9 mouse cellular contexts compared by ENCODE assay signal in genomic region chr1:77043749-77044564, GRCm38 (mm10).
DNase-seq lines count a peak whose midpoint lies in the region; ATAC-seq and TF ChIP-seq lines count a peak whose summit lies in the region.
"Had no signal": no experiment of that assay in that cellular context is flagged by ENCODE, and none has a peak within 500 bp of the region (broad histone marks: within the 10 kb centered on the region; RNA-seq: fewer than 3 reads in every experiment).

No protein-coding gene starts in this region.

- peak; percentile 65 to 71 for DNase-seq in heart, adult 2 months
- no peak for DNase-seq in heart, embryonic 10.5 days (ENCODE audit: low spot score)
- DNase-seq in Muller cell, postnatal 12 days (ENCODE audit: inconsistent ontology term) = peak; percentile 69
- peak; percentile 89 for DNase-seq in cerebellum, postnatal 14 days
- no peak for DNase-seq in embryo, embryonic 9.5 days (ENCODE audit: extremely low spot score)
- DNase-seq in hindbrain, embryonic 11.5 days (ENCODE audit: low spot score) = no peak
- no peak for DNase-seq in embryo, embryonic 10.5 days (ENCODE audit: low spot score)

- H3K4me1 ChIP-seq in heart, adult 2 months (ENCODE audit: control insufficient read depth, insufficient read depth, low read length) = peaks cover 3% of the 10 kb centered on the region
- H3K4me1 ChIP-seq in heart, embryonic 10.5 days = peaks cover 6% of the 10 kb centered on the region; the same call in 1 of the 2 replicates
- peaks cover 5% of the 10 kb centered on the region for H3K4me1 ChIP-seq in lung, embryonic 16.5 days (replicated peaks; ENCODE audit: control insufficient read depth, insufficient read depth, low read length)
- no peaks in the 10 kb centered on the region for H3K4me1 ChIP-seq in hindbrain, embryonic 11.5 days (replicated peaks; ENCODE audit: control insufficient read depth, insufficient read depth, low read length)
- H3K4me1 ChIP-seq: liver, embryonic 15.5 days had no signal

- TF ChIP-seq EP300 in heart, adult 2 months (IDR thresholded peaks at IDR 0.05; ENCODE audit: insufficient read depth, low read depth, low read length) = no peak

- no peak for TF ChIP-seq POLR2A in heart, adult 2 months (IDR thresholded peaks at IDR 0.05; ENCODE audit: insufficient read depth, low read depth, low read length)

- H3K27ac ChIP-seq in heart, adult 2 months = no peak overlapping the region; the same call in 1 of the 2 replicates
- no peak overlapping the region for H3K27ac ChIP-seq in heart, embryonic 10.5 days
- no peak overlapping the region for H3K27ac ChIP-seq in lung, embryonic 16.5 days (ENCODE audit: low read length)
- H3K27ac ChIP-seq in hindbrain, embryonic 11.5 days (ENCODE audit: low read depth, low read length) = no peak overlapping the region
- H3K27ac ChIP-seq: liver, embryonic 15.5 days had no signal

- no peak overlapping the region for H3K9ac ChIP-seq in heart, adult 2 months (ENCODE audit: low read depth, low read length)
- no peak overlapping the region for H3K9ac ChIP-seq in lung, embryonic 16.5 days (ENCODE audit: low read length)
- no peak overlapping the region for H3K9ac ChIP-seq in hindbrain, embryonic 11.5 days (ENCODE audit: low read depth, low read length)
- H3K9ac ChIP-seq: liver, embryonic 15.5 days had no signal

- no peaks in the 10 kb centered on the region for H3K79me2 ChIP-seq in heart, adult 2 months (replicated peaks; ENCODE audit: control insufficient read depth, insufficient read depth, low read length)

- H3K4me2 ChIP-seq in lung, embryonic 16.5 days (ENCODE audit: low read depth, low read length) = peak overlapping the region; percentile 36
- no peak overlapping the region for H3K4me2 ChIP-seq in hindbrain, embryonic 11.5 days (replicated peaks; ENCODE audit: low read depth, low read length)
- H3K4me2 ChIP-seq: liver, embryonic 15.5 days had no signal

- TF ChIP-seq CTCF in heart, adult 2 months (IDR thresholded peaks at IDR 0.05) = no peak

- 46% methylated on average over 14 of the region's 14 CpGs for WGBS in heart, adult 2 months
- 76% methylated on average over 14 of the region's 14 CpGs for WGBS in heart, embryonic 10.5 days
- 31% methylated on average over 14 of the region's 14 CpGs for WGBS in lung, embryonic 16.5 days
- 88% methylated on average over 14 of the region's 14 CpGs for WGBS in hindbrain, embryonic 11.5 days

- no peaks in the 10 kb centered on the region for H3K9me3 ChIP-seq in heart, embryonic 10.5 days
- peaks cover 7% of the 10 kb centered on the region; the same call in 1 of the 2 replicates for H3K9me3 ChIP-seq in lung, embryonic 16.5 days (ENCODE audit: control insufficient read depth, low read length)
- no peaks in the 10 kb centered on the region for H3K9me3 ChIP-seq in hindbrain, embryonic 11.5 days (ENCODE audit: control insufficient read depth, low read length)
- H3K9me3 ChIP-seq: liver, embryonic 15.5 days had no signal

- no peak overlapping the region for H3K4me3 ChIP-seq in heart, adult 2 months
- H3K4me3 ChIP-seq in heart, embryonic 10.5 days = no peak overlapping the region
- no peak overlapping the region for H3K4me3 ChIP-seq in lung, embryonic 16.5 days (ENCODE audit: low read length)
- no peak overlapping the region for H3K4me3 ChIP-seq in hindbrain, embryonic 11.5 days (ENCODE audit: low read depth, low read length)
- H3K4me3 ChIP-seq: liver, embryonic 15.5 days had no signal

- intact Hi-C loops in heart, adult 2 months (cut with DNase I) = loop anchor here (10.0 kb wide), 2 partner anchors 99 to 1009 kb away; no protein-coding TSS in a partner anchor

- H3K36me3 ChIP-seq in heart, adult 2 months (ENCODE audit: control insufficient read depth, insufficient read depth, low read length) = no peaks in the 10 kb centered on the region; the same call in none of the 2 replicates
- H3K36me3 ChIP-seq in heart, embryonic 10.5 days = no peaks in the 10 kb centered on the region
- H3K36me3 ChIP-seq in lung, embryonic 16.5 days (ENCODE audit: control insufficient read depth, insufficient read depth, low read length) = no peaks in the 10 kb centered on the region
- H3K36me3 ChIP-seq in hindbrain, embryonic 11.5 days (ENCODE audit: control insufficient read depth, insufficient read depth, low read length) = no peaks in the 10 kb centered on the region
- H3K36me3 ChIP-seq: liver, embryonic 15.5 days had no signal

- ATAC-seq in lung, embryonic 16.5 days (ENCODE audit: low read depth) = peak; percentile 79
- no peak for ATAC-seq in hindbrain, embryonic 11.5 days (ENCODE audit: low FRiP score)

- no peaks in the 10 kb centered on the region for H3K27me3 ChIP-seq in heart, adult 2 months (ENCODE audit: control insufficient read depth, insufficient read depth, low read length)
- no peaks in the 10 kb centered on the region for H3K27me3 ChIP-seq in heart, embryonic 10.5 days (ENCODE audit: insufficient read depth, poor library complexity, severe bottlenecking)
- no peaks in the 10 kb centered on the region for H3K27me3 ChIP-seq in lung, embryonic 16.5 days (ENCODE audit: control insufficient read depth, insufficient read depth, low read depth, low read length)
- no peaks in the 10 kb centered on the region for H3K27me3 ChIP-seq in hindbrain, embryonic 11.5 days (ENCODE audit: control insufficient read depth, insufficient read depth, low read length)
- H3K27me3 ChIP-seq: liver, embryonic 15.5 days had no signal

Comparison
In these comparisons a context has a peak if more than half of its experiments do, and no peak if none do; other contexts are left out.
1. DNase-seq: peak in heart, adult 2 months (2 of 2), Muller cell, postnatal 12 days (single experiment) and cerebellum, postnatal 14 days (2 of 2); none in heart, embryonic 10.5 days (single experiment), embryo, embryonic 9.5 days (single experiment), hindbrain, embryonic 11.5 days (single experiment) and embryo, embryonic 10.5 days (single experiment).